16 mouse cellular contexts compared by ENCODE assay signal in genomic region chr6:106840181-106840580, GRCm38 (mm10).
"Had no signal": no experiment of that assay in that cellular context is flagged by ENCODE, and none has a peak within 500 bp of the region (broad histone marks: within the 10 kb centered on the region; RNA-seq: fewer than 3 reads in every experiment).

No protein-coding gene starts in this region.

- H3K27me3 ChIP-seq: neural tube, embryonic 13.5 days; neural tube, embryonic 15.5 days; stomach, embryonic 15.5 days had no signal

- H3K9ac ChIP-seq: neural tube, embryonic 13.5 days; neural tube, embryonic 15.5 days; stomach, embryonic 15.5 days had no signal

- DNase-seq: retina, postnatal 1 day; right cerebral cortex, adult 18-20 months; right cerebral cortex, postnatal 14 days; right cerebral cortex, postnatal 25 days; right cerebral cortex, postnatal 4 days; spleen, adult 18-20 months; thymus, adult 18-20 months; thymus, adult 2 months; thymus, postnatal 14 days; thymus, postnatal 25 days; thymus, postnatal 36 days; thymus, postnatal 4 days had no signal

- H3K4me1 ChIP-seq: neural tube, embryonic 15.5 days; stomach, embryonic 15.5 days had no signal

- H3K4me2 ChIP-seq: neural tube, embryonic 13.5 days; neural tube, embryonic 15.5 days; stomach, embryonic 15.5 days had no signal

- H3K4me3 ChIP-seq: neural tube, embryonic 13.5 days; neural tube, embryonic 15.5 days; stomach, embryonic 15.5 days had no signal

- H3K9me3 ChIP-seq: neural tube, embryonic 13.5 days; neural tube, embryonic 15.5 days; stomach, embryonic 15.5 days had no signal

- H3K27ac ChIP-seq: neural tube, embryonic 13.5 days; neural tube, embryonic 15.5 days; stomach, embryonic 15.5 days; stomach, postnatal 0 days had no signal

- H3K36me3 ChIP-seq: neural tube, embryonic 13.5 days; neural tube, embryonic 15.5 days; stomach, embryonic 15.5 days had no signal
